Mouse (Mus musculus): ENCODE data around the gene Flrt1.

- no peak for TF ChIP-seq CTCF (IDR thresholded peaks at IDR 0.05; ENCODE audit: control insufficient read depth, insufficient read depth, low read length)
- no peak for TF ChIP-seq POLR2A (IDR thresholded peaks at IDR 0.05; ENCODE audit: borderline replicate concordance, control insufficient read depth, low read depth, low read length)
These were observed 1.6 kb upstream of the Flrt1 start for GRCm38 (mm10) chr19:7107174-7107573.

Data from bone marrow, adult 2 months (tissue).